Mouse (Mus musculus) bone marrow, adult 2 months (tissue): ENCODE data around the gene Gstm5. TPM values are rescaled to one million over a fixed set of nuclear protein-coding genes. Genes with fewer than 3 reads are reported as not detected.
A peak's percentile ranks its signal among the peaks of the same experiment; 100 is the strongest.
"Not testable (repeated sequence)": the region's sequence is repeated elsewhere in the genome, so short reads cannot be mapped to it uniquely, and the experiment has no call there.

Experiments
- H3K27ac ChIP-seq: fragments of 200-500 bp; 2 replicates; pipeline ENCODE4 v1.5.1; 2012; ENCODE audit warnings: low read depth, mild to moderate bottlenecking, control low read depth, inconsistent platforms, low read length; ENCODE audit not compliant: control insufficient read depth, poor library complexity, insufficient read depth
- H3K4me1 ChIP-seq: fragments of 200-500 bp; 2 replicates; pipeline ENCODE4 v1.6.1; 2011; ENCODE audit warnings: low read length; ENCODE audit not compliant: control insufficient read depth, insufficient read depth
- H3K4me3 ChIP-seq: fragments of 200-500 bp; replicated peaks from 2 replicates; pipeline ENCODE3; 2011; ENCODE audit warnings: mild to moderate bottlenecking, low read depth, low read length, control low read depth; ENCODE audit not compliant: control insufficient read depth
- CTCF ChIP-seq: fragments of 200-500 bp; IDR thresholded peaks from 2 replicates; pipeline ENCODE4 v1.5.1; 2011; ENCODE audit warnings: low read length, control low read depth; ENCODE audit not compliant: control insufficient read depth, insufficient read depth
- POLR2A ChIP-seq: fragments of 200-500 bp; IDR thresholded peaks from 2 replicates; pipeline ENCODE4 v1.6.1; 2011; ENCODE audit warnings: low read depth, mild to moderate bottlenecking, control low read depth, low read length, borderline replicate concordance; ENCODE audit not compliant: control insufficient read depth
- WGBS: fragments of 180-500 bp; shearing (Covaris S2); methylation state at CpG from one replicate; pipeline ENCODE4 v1.1.7; 2018; 5-methylcytosine and 5-hydroxymethylcytosine counted together
- polyA plus RNA-seq: library from polyadenylated mRNA; stranded (reverse); fragments of >200 nt; gene quantifications from 2 replicates; pipeline ENCODE4 v1.2.4, GENCODE M21; 2011; ENCODE audit warnings: low replicate concordance; ENCODE audit not compliant: missing spikeins, insufficient read depth, insufficient read length

Gstm5 gene
- polyA plus RNA-seq, 1 experiment: 40.9 TPM

DNA sequence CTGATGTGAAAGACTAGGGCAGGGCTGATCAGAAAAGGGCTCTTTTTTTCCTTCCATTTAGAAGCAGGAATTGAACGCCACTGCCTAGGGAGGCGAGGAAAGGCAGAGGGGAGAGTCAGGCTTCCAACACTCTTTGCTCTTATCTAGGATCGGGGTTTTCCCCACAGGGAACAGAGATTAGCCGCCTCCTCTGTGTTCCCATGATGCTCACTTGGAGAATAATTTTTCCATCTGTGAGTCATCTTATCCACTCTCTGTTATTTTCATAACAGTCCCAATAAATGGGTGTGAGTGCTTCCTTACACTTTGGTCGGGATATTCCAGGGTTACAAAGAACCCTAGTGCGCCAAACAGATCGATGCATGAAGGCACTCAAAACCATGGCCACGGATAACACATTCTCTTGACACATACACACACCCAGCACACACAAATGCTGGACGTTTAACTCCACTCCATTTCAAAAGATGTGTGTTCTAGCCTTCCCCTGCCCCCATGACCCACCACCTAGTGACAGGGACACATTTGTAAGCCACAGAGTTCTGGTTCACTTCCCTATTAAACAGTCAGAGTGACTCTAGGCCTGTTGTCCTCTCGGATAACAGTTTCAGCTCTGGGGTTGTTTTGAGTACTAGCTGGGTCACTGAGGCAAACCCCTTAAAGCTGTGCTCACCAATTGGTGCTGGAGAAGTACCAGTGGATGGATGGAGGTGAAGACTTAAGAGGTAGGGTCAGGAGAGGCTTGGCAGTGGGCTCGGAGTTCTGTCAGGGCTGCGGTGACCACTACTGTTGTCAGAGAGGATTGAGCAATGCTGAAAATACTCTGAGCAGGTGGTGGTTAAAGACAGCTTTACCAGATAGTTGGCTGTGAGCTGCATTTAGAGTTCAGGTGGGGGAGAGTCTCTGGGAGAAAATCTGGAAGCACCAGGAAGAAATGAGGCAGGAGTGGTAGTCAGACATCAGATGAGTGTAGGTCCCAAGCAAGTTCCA, 17.6 kb upstream of the Gstm5 start:
- Histone ChIP-seq H3K4me1 (no peaks in the 10 kb centered on the region; the same call in 1 of the 2 replicates), H3K4me3 (no peak overlapping the region), H3K27ac (no peak overlapping the region)
- WGBS: 64% methylated on average over 12 of the region's 12 CpGs
- no peak for TF ChIP-seq POLR2A
- no peak for TF ChIP-seq CTCF

- WGBS: 76% methylated on average over 9 of the region's 9 CpGs
- H3K27ac ChIP-seq: no peak overlapping the region
- TF ChIP-seq POLR2A (no peak), CTCF (no peak)
- H3K4me1 ChIP-seq: no peaks in the 10 kb centered on the region
- no peak overlapping the region for H3K4me3 ChIP-seq
Measured at GRCm38 (mm10) chr3:107887674-107888495, 7.7 kb upstream of the Gstm5 start.

DNA sequence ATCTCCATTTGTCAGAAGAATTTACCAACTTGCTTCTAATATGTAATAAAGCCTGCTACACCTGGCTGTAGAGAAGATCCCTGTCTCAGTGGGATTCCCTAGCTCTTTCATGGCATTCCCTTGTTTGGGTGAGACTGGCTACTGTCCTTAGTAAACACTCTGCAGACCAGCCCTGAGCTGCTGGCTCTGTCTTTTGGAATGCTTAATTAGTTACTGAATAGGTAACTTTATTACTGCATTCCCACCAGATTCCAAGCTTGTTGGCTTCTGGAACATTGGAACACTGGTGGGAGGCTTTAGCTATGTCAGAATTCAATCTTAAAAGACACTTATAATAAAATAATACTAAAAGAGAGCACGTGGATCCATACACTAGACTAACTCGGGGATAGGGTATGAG, 6.4 kb upstream of the Gstm5 start:
- H3K27ac ChIP-seq, H3K4me1 ChIP-seq, H3K4me3 ChIP-seq: not testable (repeated sequence)
- 83% methylated on average over 2 of the region's 2 CpGs for WGBS

DNA sequence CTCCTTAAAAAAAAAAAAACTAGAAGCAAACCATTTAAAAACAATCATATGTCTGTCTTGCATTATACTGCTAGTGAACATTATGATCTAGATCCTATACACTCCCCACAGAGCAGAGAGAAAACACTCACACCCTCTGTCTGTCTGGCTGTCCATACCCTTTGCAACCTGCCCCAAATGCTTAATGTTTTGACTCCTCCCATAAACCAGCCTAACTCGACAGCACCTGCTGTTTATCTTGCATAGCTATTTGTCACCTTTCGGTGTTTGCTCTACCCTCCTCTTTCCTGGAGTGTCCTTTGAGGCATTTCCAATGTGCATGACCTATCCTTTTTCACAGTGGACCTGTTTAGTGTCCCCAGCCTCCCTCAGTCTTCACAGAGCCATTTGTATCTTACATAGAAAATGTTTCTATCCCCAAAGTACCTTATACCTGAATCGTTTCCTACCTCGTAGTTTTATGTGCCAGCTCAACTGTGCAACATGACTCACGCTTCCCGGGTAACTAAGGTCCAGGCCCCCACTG, 364 bp upstream of the Gstm5 start:
- WGBS: 8% methylated on average over 6 of the region's 6 CpGs
- no peak overlapping the region for H3K27ac ChIP-seq
- TF ChIP-seq POLR2A (no peak), CTCF (no peak)
- no peaks in the 10 kb centered on the region for H3K4me1 ChIP-seq
- H3K4me3 ChIP-seq: peak overlapping the region; percentile 60

- TF ChIP-seq CTCF: no peak
- TF ChIP-seq POLR2A: no peak
- no peak overlapping the region for H3K27ac ChIP-seq
- no peaks in the 10 kb centered on the region for H3K4me1 ChIP-seq
- H3K4me3 ChIP-seq: no peak overlapping the region
- 91% methylated on average over 13 of the region's 13 CpGs for WGBS
Measured at GRCm38 (mm10) chr3:107898691-107899090, 3.1 kb downstream of the Gstm5 start.

- no peak for TF ChIP-seq POLR2A
- no peak for TF ChIP-seq CTCF
- WGBS: 73% methylated on average over 11 of the region's 11 CpGs
- H3K27ac ChIP-seq: no peak overlapping the region
Measured at GRCm38 (mm10) chr3:107900955-107901673, 5.5 kb downstream of the Gstm5 start.

GRCm38 (mm10) chr3:107905942-107906341, 10.3 kb downstream of the Gstm5 start:
- no peak overlapping the region for H3K4me3 ChIP-seq
- TF ChIP-seq POLR2A (no peak), CTCF (no peak)
- 45% methylated on average over 6 of the region's 6 CpGs for WGBS
- H3K27ac ChIP-seq: no peak overlapping the region
- no peaks in the 10 kb centered on the region for H3K4me1 ChIP-seq

More at GRCm38 (mm10) chr3:107900955-107901673, 5.5 kb downstream of the Gstm5 start:
- Histone ChIP-seq H3K4me3 (no peak overlapping the region), H3K4me1 (no peaks in the 10 kb centered on the region)
